9 mouse cellular contexts compared by ENCODE assay signal in genomic region chr2:118659493-118659892, GRCm38 (mm10). TPM values are rescaled to one million over a fixed set of nuclear protein-coding genes. Genes with fewer than 3 reads are reported as not detected.
DNase-seq lines count a peak whose midpoint lies in the region; ATAC-seq and TF ChIP-seq lines count a peak whose summit lies in the region.
"Had no signal": no experiment of that assay in that cellular context is flagged by ENCODE, and none has a peak within 500 bp of the region (broad histone marks: within the 10 kb centered on the region; RNA-seq: fewer than 3 reads in every experiment).

No protein-coding gene starts in this region.

- no peak for TF ChIP-seq CTCF in bone marrow, adult 2 months (IDR thresholded peaks at IDR 0.05; ENCODE audit: control insufficient read depth, insufficient read depth, low read length)

- DNase-seq in heart, adult 18-20 months, result no peak
- DNase-seq in hindbrain, embryonic 14.5 days (ENCODE audit: low spot score), result no peak
- DNase-seq in right cerebral cortex, adult 18-20 months, result no peak
- DNase-seq in left cerebral cortex, adult 9 months (ENCODE audit: low spot score in 2 of 2), result no peak
- no peak for DNase-seq in layer of hippocampus, adult 8-10 months (ENCODE audit: low spot score in 2 of 2)

- H3K9me3 ChIP-seq in heart, embryonic 15.5 days (replicated peaks), result no peaks in the 10 kb centered on the region
- H3K9me3 ChIP-seq in hindbrain, embryonic 14.5 days (ENCODE audit: control insufficient read depth, low read length), result no peaks in the 10 kb centered on the region
- no peaks in the 10 kb centered on the region for H3K9me3 ChIP-seq in midbrain, embryonic 12.5 days

- H3K4me2 ChIP-seq in heart, embryonic 15.5 days, result peak overlapping the region; percentile 74
- H3K4me2 ChIP-seq in hindbrain, embryonic 14.5 days (replicated peaks), result peak overlapping the region; percentile 54
- H3K4me2 ChIP-seq in midbrain, embryonic 12.5 days (replicated peaks), result peak overlapping the region; percentile 51

- peak overlapping the region; percentile 75 for H3K27ac ChIP-seq in heart, embryonic 15.5 days
- peak overlapping the region; percentile 60; the same call in 1 of the 2 replicates for H3K27ac ChIP-seq in bone marrow, adult 2 months (ENCODE audit: control insufficient read depth, insufficient read depth, low read depth, low read length, poor library complexity)
- no peak overlapping the region for H3K27ac ChIP-seq in hindbrain, embryonic 14.5 days
- H3K27ac ChIP-seq in midbrain, embryonic 12.5 days (replicated peaks), result peak overlapping the region; percentile 61; the same call in 1 of the 2 replicates

- WGBS in heart, embryonic 15.5 days, result 71% methylated on average over 12 of the region's 12 CpGs
- WGBS in bone marrow, adult 2 months, result 61% methylated on average over 12 of the region's 12 CpGs
- 85% methylated on average over 12 of the region's 12 CpGs for WGBS in hindbrain, embryonic 14.5 days
- WGBS in midbrain, embryonic 12.5 days, result 88% methylated on average over 12 of the region's 12 CpGs

- H3K4me1 ChIP-seq in heart, embryonic 15.5 days (replicated peaks), result peaks cover 52% of the 10 kb centered on the region
- peaks cover 2% of the 10 kb centered on the region for H3K4me1 ChIP-seq in bone marrow, adult 2 months (ENCODE audit: control insufficient read depth, insufficient read depth, low read length)
- peaks cover 18% of the 10 kb centered on the region for H3K4me1 ChIP-seq in hindbrain, embryonic 14.5 days (replicated peaks; ENCODE audit: control insufficient read depth, insufficient read depth, low read length)
- H3K4me1 ChIP-seq in midbrain, embryonic 12.5 days, result peaks cover 33% of the 10 kb centered on the region

- 0 out of 2 replicates have a peak, but pooled peaks cover 3% of the 10 kb centered on the region for H3K27me3 ChIP-seq in heart, embryonic 15.5 days
- H3K27me3 ChIP-seq in hindbrain, embryonic 14.5 days (ENCODE audit: control insufficient read depth, insufficient read depth, low read length), result no peaks in the 10 kb centered on the region
- H3K27me3 ChIP-seq in midbrain, embryonic 12.5 days, result peaks cover 30% of the 10 kb centered on the region
- H3K27me3 ChIP-seq: Patski had no signal

- TF ChIP-seq POLR2A in bone marrow, adult 2 months (IDR thresholded peaks at IDR 0.05; ENCODE audit: borderline replicate concordance, control insufficient read depth, low read depth, low read length), result no peak

- no peak for ATAC-seq in heart, embryonic 15.5 days (replicated peaks; ENCODE audit: insufficient number of reproducible peaks, insufficient read depth, low FRiP score, low read depth)
- ATAC-seq in hindbrain, embryonic 14.5 days (ENCODE audit: low FRiP score), result no peak
- ATAC-seq in midbrain, embryonic 12.5 days (ENCODE audit: low FRiP score, low read depth), result no peak

- no peaks in the 10 kb centered on the region for H3K36me3 ChIP-seq in heart, embryonic 15.5 days
- no peaks in the 10 kb centered on the region for H3K36me3 ChIP-seq in hindbrain, embryonic 14.5 days (replicated peaks; ENCODE audit: control insufficient read depth, insufficient read depth)
- H3K36me3 ChIP-seq in midbrain, embryonic 12.5 days, result no peaks in the 10 kb centered on the region

- H3K9ac ChIP-seq in heart, embryonic 15.5 days, result no peak overlapping the region
- H3K9ac ChIP-seq in hindbrain, embryonic 14.5 days, result no peak overlapping the region
- H3K9ac ChIP-seq in midbrain, embryonic 12.5 days (replicated peaks), result no peak overlapping the region

- H3K4me3 ChIP-seq in heart, embryonic 15.5 days, result peak overlapping the region; percentile 50
- no peak overlapping the region for H3K4me3 ChIP-seq in bone marrow, adult 2 months (replicated peaks; ENCODE audit: control insufficient read depth, low read depth, low read length)
- no peak overlapping the region for H3K4me3 ChIP-seq in hindbrain, embryonic 14.5 days (replicated peaks; ENCODE audit: low read length)
- H3K4me3 ChIP-seq in midbrain, embryonic 12.5 days, result peak overlapping the region; percentile 29; the same call in 1 of the 2 replicates

RNA-seq across cellular contexts. Expression of gene Pak6, which starts 3.6 kb away (rescaled TPM):
- polyA plus RNA-seq in heart, embryonic 15.5 days (2015; fragmentation: Nextera tagmentation; extraction: Ambion mirVana), result 10.1 and 11.0 TPM in 2 replicates
- 1 to 10 TPM; 9.0 to 9.3 TPM for total RNA-seq in heart, adult 18-20 months (2021)
- not detected in 2 replicates for polyA plus RNA-seq in bone marrow, adult 2 months (2011; ENCODE audit: insufficient read depth, insufficient read length, low replicate concordance, missing spikeins)
- 39.9 and 41.7 TPM in 2 replicates for polyA plus RNA-seq in hindbrain, embryonic 14.5 days (2014; fragmentation: Nextera tagmentation; extraction: Ambion mirVana)
- 4.9 and 5.8 TPM in 2 replicates for polyA plus RNA-seq in midbrain, embryonic 12.5 days (2016; fragmentation: Nextera tagmentation; extraction: Ambion mirVana)
- 10 to 100 TPM; 50.7 to 58.1 (median 54.1) TPM for total RNA-seq in layer of hippocampus, adult 8-10 months (2022)

RNA-seq across cellular contexts. Expression of gene Ankrd63, which starts 44.3 kb away (rescaled TPM):
- 2.7 and 3.6 TPM in 2 replicates for polyA plus RNA-seq in heart, embryonic 15.5 days (2015; fragmentation: Nextera tagmentation; extraction: Ambion mirVana)
- total RNA-seq in heart, adult 18-20 months (2021), result 1 to 10 TPM; 1.1 to 1.3 TPM
- 0.92 TPM in 1 of 2 replicates, not detected in the other for polyA plus RNA-seq in bone marrow, adult 2 months (2011; ENCODE audit: insufficient read depth, insufficient read length, low replicate concordance, missing spikeins)
- polyA plus RNA-seq in hindbrain, embryonic 14.5 days (2014; fragmentation: Nextera tagmentation; extraction: Ambion mirVana), result not detected in 2 replicates
- polyA plus RNA-seq in midbrain, embryonic 12.5 days (2016; fragmentation: Nextera tagmentation; extraction: Ambion mirVana), result not detected in 2 replicates
- total RNA-seq in layer of hippocampus, adult 8-10 months (2022), result 10 to 100 TPM; 11.8 to 16.0 (median 12.9) TPM

Comparison
In these comparisons a context has a peak if more than half of its experiments do, and no peak if none do; other contexts are left out.
1. H3K4me3 ChIP-seq: peak in heart, embryonic 15.5 days (single experiment) and midbrain, embryonic 12.5 days (single experiment); none in bone marrow, adult 2 months (single experiment) and hindbrain, embryonic 14.5 days (single experiment).
2. Peak in every context shown above with its lines, with median percentiles within 50 percentile points of each other: H3K4me2 ChIP-seq.